Mouse (Mus musculus) forebrain, embryonic 16.5 days (tissue): ENCODE measurements at regions not wholly inside any gene's neighbourhood (a gene's known extent, or its start where the extent isn't known, plus 50 kb on each side); places are given as distances from the start of the nearest gene placed in this dataset.

Experiments
- ATAC-seq: fragments of 200-750 bp; cut with Nextera tagmentation; 2 replicates; pipeline ENCODE4 v1.8.0; 2017; ENCODE audit warnings: mild to moderate bottlenecking, moderate library complexity
- H3K27ac ChIP-seq: fragments of 300-500 bp; sonication (generic); 2 replicates; pipeline ENCODE4 v1.5.1; 2014; ENCODE audit warnings: low read length, control low read depth
- H3K27me3 ChIP-seq: fragments of 300-500 bp; sonication (generic); replicated peaks from 2 replicates; pipeline ENCODE4 v1.6.1; 2014; ENCODE audit warnings: low read length; ENCODE audit not compliant: control insufficient read depth, insufficient read depth
- H3K36me3 ChIP-seq: fragments of 300-500 bp; sonication (generic); 2 replicates; pipeline ENCODE4 v1.6.1; 2014; ENCODE audit not compliant: control insufficient read depth, insufficient read depth
- H3K4me1 ChIP-seq: fragments of 300-500 bp; sonication (generic); replicated peaks from 2 replicates; pipeline ENCODE4 v1.6.1; 2014; ENCODE audit warnings: low read length; ENCODE audit not compliant: control insufficient read depth, insufficient read depth
- H3K4me2 ChIP-seq: fragments of 300-500 bp; sonication (generic); 2 replicates; pipeline ENCODE4 v1.6.1; 2014; ENCODE audit warnings: mild to moderate bottlenecking, low read length, control low read depth
- H3K4me3 ChIP-seq: fragments of 300-500 bp; sonication (generic); replicated peaks from 2 replicates; pipeline ENCODE4 v1.5.1; 2014; ENCODE audit warnings: mild to moderate bottlenecking, low read length, control low read depth
- H3K9ac ChIP-seq: fragments of 300-500 bp; sonication (generic); replicated peaks from 2 replicates; pipeline ENCODE4 v1.6.1; 2014; ENCODE audit warnings: low read depth, low read length, control low read depth
- H3K9me3 ChIP-seq: fragments of 300-500 bp; sonication (generic); 2 replicates; pipeline ENCODE4 v1.6.1; 2016; ENCODE audit warnings: low read length; ENCODE audit not compliant: control insufficient read depth
- WGBS: fragments of 180-500 bp; shearing (Covaris S2); extraction: QIAGEN DNeasy Blood & Tissue Kit; methylation state at CpG from one replicate; pipeline ENCODE4 v1.1.7; 2014; 5-methylcytosine and 5-hydroxymethylcytosine counted together

DNA sequence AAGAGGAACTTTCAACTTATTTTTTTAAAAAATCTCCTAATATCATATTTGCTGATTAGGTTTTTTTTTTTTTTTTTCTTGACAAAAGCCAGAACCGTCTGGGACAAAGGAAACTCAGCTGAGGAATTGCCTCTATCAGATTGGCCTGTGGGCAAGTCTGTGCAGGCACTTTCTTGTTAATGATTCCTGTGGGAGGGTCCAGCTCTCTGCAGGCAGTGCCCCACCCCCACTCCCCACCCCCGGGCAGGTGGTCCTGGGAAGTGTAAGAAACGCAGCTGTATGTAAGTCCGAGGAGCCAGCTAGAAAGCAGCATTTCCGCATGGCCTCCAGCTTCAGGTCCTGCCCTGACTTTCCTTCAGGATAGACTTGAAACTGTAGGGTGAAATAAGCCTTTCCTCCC lies 377.7 kb downstream of the Sox2 start:
- no peak overlapping the region for H3K9ac ChIP-seq
- ATAC-seq, result no peak
- no peaks in the 10 kb centered on the region for H3K9me3 ChIP-seq
- no peak overlapping the region for H3K27ac ChIP-seq
- no peaks in the 10 kb centered on the region for H3K27me3 ChIP-seq
- no peak overlapping the region for H3K4me3 ChIP-seq
- H3K4me1 ChIP-seq, result no peaks in the 10 kb centered on the region
- no peak overlapping the region for H3K4me2 ChIP-seq
- 13% methylated on average over 5 of the region's 5 CpGs for WGBS
- no peaks in the 10 kb centered on the region for H3K36me3 ChIP-seq

DNA sequence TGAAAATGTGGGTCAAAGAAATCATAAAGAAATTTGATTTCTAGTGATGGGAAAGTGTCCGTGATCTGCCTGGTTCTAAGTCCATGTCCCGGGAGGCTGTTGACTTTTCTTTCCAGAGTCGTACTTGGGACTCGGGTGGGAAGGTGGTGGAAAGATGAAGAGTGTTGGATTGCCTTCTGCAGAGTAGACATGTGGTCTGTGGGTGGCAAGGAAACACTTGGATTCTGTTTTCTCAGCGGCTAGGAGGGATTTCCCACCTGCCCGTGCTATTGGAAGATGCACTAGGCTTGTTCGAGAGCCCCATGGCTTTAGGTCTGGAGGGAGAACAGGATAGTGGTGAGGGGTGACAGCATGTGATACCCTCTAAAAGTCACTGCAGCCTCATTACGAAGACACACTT lies 379.7 kb downstream of the Sox2 start:
- H3K27ac ChIP-seq, result no peak overlapping the region
- no peak overlapping the region for H3K4me2 ChIP-seq
- no peaks in the 10 kb centered on the region for H3K4me1 ChIP-seq
- H3K9ac ChIP-seq, result no peak overlapping the region
- 94% methylated on average over 8 of the region's 8 CpGs for WGBS
- H3K27me3 ChIP-seq, result no peaks in the 10 kb centered on the region
- H3K9me3 ChIP-seq, result no peaks in the 10 kb centered on the region
- ATAC-seq, result no peak
- H3K4me3 ChIP-seq, result no peak overlapping the region
- H3K36me3 ChIP-seq, result no peaks in the 10 kb centered on the region

DNA sequence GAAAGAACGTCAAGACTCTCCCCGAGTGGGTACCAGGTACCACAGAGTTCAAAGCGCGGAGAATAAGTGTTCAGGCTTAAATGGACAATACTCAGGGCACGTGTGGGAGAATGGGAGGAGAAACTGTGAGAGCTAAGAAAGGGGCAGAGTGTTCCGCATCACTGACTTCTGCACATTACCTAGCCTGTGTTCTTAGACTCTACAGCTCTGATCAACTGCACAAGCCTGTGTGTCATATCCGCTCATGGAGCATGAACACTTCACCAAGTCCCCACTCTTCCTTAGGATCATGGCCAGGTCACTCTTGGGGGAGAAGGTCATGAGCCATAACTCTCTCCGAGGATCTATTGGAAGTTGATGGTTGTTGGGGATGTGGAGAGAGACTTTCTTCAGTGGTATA lies 383.4 kb downstream of the Sox2 start:
- Histone ChIP-seq H3K9me3 (no peaks in the 10 kb centered on the region), H3K36me3 (no peaks in the 10 kb centered on the region), H3K4me2 (no peak overlapping the region), H3K4me3 (no peak overlapping the region), H3K9ac (no peak overlapping the region), H3K4me1 (peaks cover 2% of the 10 kb centered on the region; the same call in 1 of the 2 replicates), H3K27ac (no peak overlapping the region), H3K27me3 (no peaks in the 10 kb centered on the region)
- no peak for ATAC-seq
- 71% methylated on average over 8 of the region's 8 CpGs for WGBS

DNA sequence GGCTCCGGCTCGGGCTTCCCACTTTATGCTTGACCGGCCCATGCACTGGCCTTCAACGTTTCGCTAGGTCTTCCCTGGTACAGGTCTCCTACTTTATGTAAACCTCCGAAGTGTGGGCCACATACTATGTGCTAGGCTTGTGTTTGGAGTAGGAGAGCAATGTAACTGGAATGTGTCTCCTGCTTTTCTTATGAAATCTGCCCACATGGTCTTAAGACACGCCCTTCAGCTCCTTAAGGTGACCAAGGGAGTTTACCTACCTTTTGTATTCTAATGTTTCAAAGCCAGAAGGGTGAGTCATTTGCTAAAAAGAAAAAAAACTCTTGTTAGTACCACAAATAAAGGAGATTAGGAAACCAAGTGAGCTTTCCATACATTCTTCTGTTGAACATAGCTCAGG lies 385.0 kb downstream of the Sox2 start:
- WGBS, result 89% methylated on average over 7 of the region's 7 CpGs
- peaks cover 2% of the 10 kb centered on the region; the same call in 1 of the 2 replicates for H3K4me1 ChIP-seq
- no peak overlapping the region for H3K4me3 ChIP-seq
- no peaks in the 10 kb centered on the region for H3K9me3 ChIP-seq
- no peak overlapping the region for H3K27ac ChIP-seq
- no peak overlapping the region for H3K9ac ChIP-seq
- H3K27me3 ChIP-seq, result no peaks in the 10 kb centered on the region
- H3K36me3 ChIP-seq, result no peaks in the 10 kb centered on the region
- ATAC-seq, result no peak
- no peak overlapping the region for H3K4me2 ChIP-seq

DNA sequence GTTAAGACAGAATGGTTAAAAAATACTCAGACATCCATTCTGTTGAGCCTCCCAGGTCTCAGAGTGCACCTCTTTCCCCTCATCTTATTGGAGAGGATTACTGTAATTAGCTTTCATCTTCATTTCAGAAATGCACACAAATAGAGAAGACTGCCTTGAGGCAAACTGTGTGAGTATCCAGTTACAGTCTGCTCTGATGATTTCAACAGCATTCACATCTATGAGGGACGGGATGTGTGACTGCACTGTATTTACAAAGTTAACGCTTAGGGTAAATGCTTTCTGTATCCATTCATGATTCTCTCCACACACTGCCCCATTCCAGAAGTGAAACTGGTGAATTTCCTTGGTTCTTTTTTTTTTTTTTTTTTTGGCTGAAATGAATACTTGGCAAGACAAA lies 393.5 kb downstream of the Sox2 start:
- Histone ChIP-seq H3K27me3 (no peaks in the 10 kb centered on the region), H3K27ac (no peak overlapping the region), H3K4me1 (no peaks in the 10 kb centered on the region), H3K9me3 (no peaks in the 10 kb centered on the region), H3K4me2 (no peak overlapping the region), H3K4me3 (no peak overlapping the region), H3K9ac (no peak overlapping the region), H3K36me3 (no peaks in the 10 kb centered on the region)
- no peak for ATAC-seq
- WGBS, result 51% methylated on average over 2 of the region's 2 CpGs

DNA sequence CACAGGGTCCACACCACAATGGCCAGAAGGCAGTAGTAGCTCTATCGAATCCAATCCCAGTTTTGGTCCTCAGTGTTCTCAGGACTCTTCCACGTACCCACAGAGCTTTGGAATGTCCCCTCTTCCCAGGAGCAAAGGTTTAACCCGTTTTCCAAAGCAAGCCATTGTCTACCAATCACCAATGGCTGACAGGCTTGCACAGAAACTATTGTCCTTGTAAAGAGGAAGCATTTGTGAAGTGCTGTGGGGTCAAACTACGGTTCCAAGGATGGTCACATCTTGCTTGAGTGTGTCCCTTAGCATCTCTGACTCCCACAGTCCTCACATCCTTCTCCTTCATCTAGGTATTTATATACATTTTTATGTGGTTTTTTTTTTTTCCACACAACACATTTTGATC lies 409.2 kb downstream of the Sox2 start:
- Histone ChIP-seq H3K4me1 (0 out of 2 replicates have a peak, but pooled peaks cover 2% of the 10 kb centered on the region), H3K9ac (no peak overlapping the region), H3K4me3 (no peak overlapping the region), H3K27me3 (no peaks in the 10 kb centered on the region), H3K27ac (no peak overlapping the region), H3K36me3 (no peaks in the 10 kb centered on the region), H3K4me2 (no peak overlapping the region), H3K9me3 (no peaks in the 10 kb centered on the region)
- ATAC-seq, result no peak
- WGBS, result 19% methylated on average over 4 of the region's 4 CpGs

DNA sequence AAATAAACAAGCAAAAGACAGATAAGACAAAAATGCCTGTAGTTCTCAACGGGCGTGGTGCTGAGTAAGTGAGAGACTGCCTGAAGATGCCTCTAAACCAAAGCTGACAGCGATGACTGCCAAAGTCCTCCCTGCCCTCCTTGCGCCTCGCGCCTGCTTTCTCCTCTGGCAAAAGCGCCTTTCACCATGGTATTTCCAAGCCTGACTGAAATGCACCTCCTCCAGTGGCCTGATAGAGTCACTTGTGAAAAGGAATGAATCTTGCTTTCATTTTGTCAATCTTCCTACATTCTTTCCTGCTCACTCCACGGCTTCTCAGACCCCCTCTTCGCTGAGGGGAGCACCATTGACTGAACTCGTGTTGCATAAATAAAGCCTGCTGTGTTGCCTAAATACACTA lies 409.8 kb downstream of the Sox2 start:
- Histone ChIP-seq H3K4me1 (0 out of 2 replicates have a peak, but pooled peaks cover 2% of the 10 kb centered on the region), H3K9ac (0 out of 2 replicates have a peak overlapping the region, but pooled peaks have one; percentile 32), H3K9me3 (no peaks in the 10 kb centered on the region), H3K27me3 (no peaks in the 10 kb centered on the region), H3K36me3 (no peaks in the 10 kb centered on the region), H3K4me2 (no peak overlapping the region), H3K4me3 (no peak overlapping the region), H3K27ac (no peak overlapping the region)
- no peak for ATAC-seq
- 19% methylated on average over 10 of the region's 10 CpGs for WGBS

DNA sequence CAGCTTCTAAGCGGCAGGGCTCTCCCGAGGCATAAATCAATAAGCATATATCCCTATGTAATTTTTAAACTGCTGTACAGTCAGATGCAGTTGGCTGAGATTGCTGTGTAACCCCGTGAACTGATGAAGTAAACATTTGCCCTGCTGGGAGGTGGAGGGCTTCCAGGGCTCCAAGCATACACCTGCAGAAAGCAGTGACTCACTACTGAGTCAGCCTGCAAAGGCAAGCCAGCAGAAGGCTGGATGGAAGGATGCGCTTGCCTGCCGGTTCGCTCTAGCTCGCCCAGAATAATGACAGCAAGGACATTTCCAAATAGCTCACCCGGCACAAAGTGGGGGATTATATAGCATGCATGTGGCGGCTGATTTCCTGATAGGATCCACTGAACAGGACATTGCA lies 416.6 kb downstream of the Sox2 start:
- no peak overlapping the region for H3K4me2 ChIP-seq
- H3K27me3 ChIP-seq, result no peaks in the 10 kb centered on the region
- no peak overlapping the region for H3K4me3 ChIP-seq
- no peaks in the 10 kb centered on the region for H3K36me3 ChIP-seq
- H3K27ac ChIP-seq, result no peak overlapping the region
- no peak for ATAC-seq
- no peaks in the 10 kb centered on the region for H3K4me1 ChIP-seq
- 48% methylated on average over 9 of the region's 9 CpGs for WGBS
- no peak overlapping the region for H3K9ac ChIP-seq
- H3K9me3 ChIP-seq, result no peaks in the 10 kb centered on the region

DNA sequence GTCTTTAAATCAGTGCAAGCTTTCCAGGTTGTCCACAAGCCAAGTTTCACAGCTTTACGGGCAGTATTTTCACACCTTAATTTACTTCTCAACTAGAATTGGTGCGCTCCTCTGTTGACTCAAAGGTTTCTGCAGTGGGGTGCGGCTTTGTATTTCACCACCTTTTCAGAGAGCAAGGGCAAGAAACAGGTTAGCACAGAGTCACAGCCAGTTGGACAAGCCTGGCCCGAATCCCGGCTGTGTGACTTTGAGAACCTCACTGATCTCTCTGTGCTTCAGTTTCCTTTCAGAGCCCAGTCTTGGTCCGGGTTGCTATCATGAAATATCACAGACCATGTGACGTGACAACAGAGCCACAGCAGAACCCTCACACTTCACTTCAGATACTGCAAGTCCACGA lies 418.4 kb downstream of the Sox2 start:
- no peaks in the 10 kb centered on the region for H3K27me3 ChIP-seq
- no peak overlapping the region for H3K4me3 ChIP-seq
- H3K4me1 ChIP-seq, result no peaks in the 10 kb centered on the region
- 90% methylated on average over 8 of the region's 8 CpGs for WGBS
- no peak overlapping the region for H3K4me2 ChIP-seq
- no peak overlapping the region for H3K9ac ChIP-seq
- H3K9me3 ChIP-seq, result no peaks in the 10 kb centered on the region
- H3K36me3 ChIP-seq, result no peaks in the 10 kb centered on the region
- no peak overlapping the region for H3K27ac ChIP-seq
- ATAC-seq, result no peak

DNA sequence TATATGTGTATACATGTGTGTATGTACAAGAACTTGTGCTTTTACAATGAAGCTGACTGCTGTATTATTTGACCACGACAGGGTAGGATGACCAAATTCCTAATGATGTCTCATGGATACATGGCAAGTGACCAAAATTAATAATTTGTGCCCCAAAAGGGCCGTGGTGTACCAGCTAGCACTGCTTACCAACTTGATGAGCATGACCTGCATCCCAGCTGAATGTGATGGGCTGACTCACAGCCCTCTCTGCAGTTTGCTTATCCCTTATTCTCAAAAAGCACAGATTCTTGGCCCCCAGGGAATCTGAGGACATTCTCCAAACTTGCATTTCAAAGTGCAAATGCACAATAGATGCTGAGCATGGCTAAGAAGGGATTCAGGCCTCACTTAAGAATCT lies 420.8 kb downstream of the Sox2 start:
- Histone ChIP-seq H3K27ac (no peak overlapping the region), H3K36me3 (no peaks in the 10 kb centered on the region), H3K4me3 (no peak overlapping the region), H3K27me3 (no peaks in the 10 kb centered on the region), H3K9me3 (no peaks in the 10 kb centered on the region), H3K9ac (no peak overlapping the region), H3K4me1 (no peaks in the 10 kb centered on the region), H3K4me2 (no peak overlapping the region)
- no peak for ATAC-seq
- 85% methylated on average over 2 of the region's 2 CpGs for WGBS
